24 mouse cellular contexts compared by ENCODE assay signal in the genomic region with DNA sequence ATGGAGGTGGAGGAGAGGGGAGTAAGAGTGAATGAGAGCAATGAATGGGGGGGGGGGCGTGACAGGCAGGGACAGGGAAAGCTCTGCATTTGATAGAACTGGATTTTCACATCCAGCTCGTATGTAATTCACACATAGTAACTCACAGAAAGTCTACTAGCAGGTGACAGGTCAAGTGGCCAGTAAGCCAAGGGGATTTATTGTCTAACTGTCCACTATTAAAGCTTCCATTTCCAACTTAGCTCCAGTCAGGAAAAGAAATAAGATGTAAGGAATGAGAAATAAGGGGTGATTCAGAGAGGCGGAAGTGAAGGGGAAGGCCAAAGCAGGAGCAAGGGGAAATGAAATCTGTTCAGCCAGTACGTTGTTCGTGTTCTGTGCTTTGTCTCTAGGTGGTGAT.
A peak's percentile ranks its signal among the peaks of the same experiment; 100 is the strongest.
DNase-seq lines count a peak whose midpoint lies in the region; ATAC-seq and TF ChIP-seq lines count a peak whose summit lies in the region.
"Had no signal": no experiment of that assay in that cellular context is flagged by ENCODE, and none has a peak within 500 bp of the region (broad histone marks: within the 10 kb centered on the region; RNA-seq: fewer than 3 reads in every experiment).

No protein-coding gene starts in this region.

- 0 out of 2 replicates have a peak, but pooled peaks cover 5% of the 10 kb centered on the region for H3K4me1 ChIP-seq in limb, embryonic 11.5 days (ENCODE audit: control insufficient read depth, insufficient read depth, low read length)
- no peaks in the 10 kb centered on the region for H3K4me1 ChIP-seq in forebrain, postnatal 0 days (ENCODE audit: insufficient read depth)
- H3K4me1 ChIP-seq: embryonic facial prominence, embryonic 13.5 days; embryonic facial prominence, embryonic 15.5 days; forebrain, embryonic 12.5 days had no signal

- H3K9ac ChIP-seq in limb, embryonic 11.5 days (ENCODE audit: low read length) = no peak overlapping the region
- H3K9ac ChIP-seq in forebrain, postnatal 0 days = no peak overlapping the region
- H3K9ac ChIP-seq: embryonic facial prominence, embryonic 13.5 days; embryonic facial prominence, embryonic 15.5 days; forebrain, embryonic 12.5 days had no signal

- TF ChIP-seq CTCF in forebrain, postnatal 0 days (IDR thresholded peaks at IDR 0.05; ENCODE audit: low read depth) = no peak
- no peak for TF ChIP-seq CTCF in gastrocnemius, adult 2 months (IDR thresholded peaks at IDR 0.05)

- H3K4me2 ChIP-seq in limb, embryonic 11.5 days (ENCODE audit: low read depth, severe bottlenecking) = no peak overlapping the region
- no peak overlapping the region for H3K4me2 ChIP-seq in forebrain, postnatal 0 days (ENCODE audit: low read depth)
- H3K4me2 ChIP-seq: embryonic facial prominence, embryonic 13.5 days; embryonic facial prominence, embryonic 15.5 days; forebrain, embryonic 12.5 days had no signal

- no peaks in the 10 kb centered on the region for H3K36me3 ChIP-seq in limb, embryonic 11.5 days (ENCODE audit: control insufficient read depth, insufficient read depth, low read length)
- H3K36me3 ChIP-seq in forebrain, postnatal 0 days (ENCODE audit: insufficient read depth) = no peaks in the 10 kb centered on the region
- H3K36me3 ChIP-seq: embryonic facial prominence, embryonic 13.5 days; embryonic facial prominence, embryonic 15.5 days; forebrain, embryonic 10.5 days; forebrain, embryonic 12.5 days had no signal

- H3K27ac ChIP-seq in limb, embryonic 11.5 days (replicated peaks; ENCODE audit: low read depth, low read length) = no peak overlapping the region; the same call in 1 of the 2 replicates
- no peak overlapping the region for H3K27ac ChIP-seq in forebrain, postnatal 0 days (ENCODE audit: low read depth, low read length)
- no peak overlapping the region for H3K27ac ChIP-seq in gastrocnemius, adult 2 months
- H3K27ac ChIP-seq: embryonic facial prominence, embryonic 13.5 days; embryonic facial prominence, embryonic 15.5 days; forebrain, embryonic 10.5 days; forebrain, embryonic 12.5 days had no signal

- ATAC-seq in limb, embryonic 11.5 days (ENCODE audit: insufficient number of reproducible peaks, low FRiP score, low TSS enrichment, low read depth) = peak; percentile 39; the same call in 1 of the 2 replicates
- no peak for ATAC-seq in forebrain, postnatal 0 days
- ATAC-seq: forebrain, embryonic 14.5 days; forebrain, embryonic 16.5 days had no signal

- no peak overlapping the region for H3K4me3 ChIP-seq in limb, embryonic 11.5 days (ENCODE audit: low read depth, low read length)
- H3K4me3 ChIP-seq in forebrain, postnatal 0 days (ENCODE audit: low read depth, low read length) = no peak overlapping the region
- no peak overlapping the region for H3K4me3 ChIP-seq in gastrocnemius, adult 2 months
- H3K4me3 ChIP-seq: embryonic facial prominence, embryonic 13.5 days; embryonic facial prominence, embryonic 15.5 days; erythroblast, embryonic 14.5 days; forebrain, embryonic 10.5 days; forebrain, embryonic 12.5 days had no signal

- WGBS in limb, embryonic 11.5 days = 33% methylated on average over 5 of the region's 5 CpGs
- 70% methylated on average over 5 of the region's 5 CpGs for WGBS in forebrain, postnatal 0 days

- peak; percentile 13 for DNase-seq in embryo, embryonic 11.5 days (ENCODE audit: low read depth, low spot score)
- no peak for DNase-seq in embryo, embryonic 10 days (ENCODE audit: low spot score)
- DNase-seq in A20 (ENCODE audit: low read depth, low spot score) = peak; percentile 20
- DNase-seq in hindlimb bud, embryonic 11.5 days (ENCODE audit: extremely low spot score, low read depth, low spot score) = peak; percentile 70
- peak; percentile 51 for DNase-seq in limb, embryonic 11.5 days (ENCODE audit: low spot score)
- DNase-seq in left cerebral cortex, adult 8-10 months (ENCODE audit: low spot score in 2 of 2) = no peak
- DNase-seq in forebrain, postnatal 0 days = no peak
- DNase-seq in gastrocnemius, adult 2 months = no peak
- DNase-seq: adrenal gland, adult 2 months; adrenal gland, postnatal 10 days; adrenal gland, postnatal 25 days; cerebellum, adult 11 months; cerebellum, adult 18-20 months; cerebellum, adult 8-10 months; cerebellum, adult 9-11 months; cerebellum, postnatal 14 days; cerebellum, postnatal 36 days had no signal

- no peaks in the 10 kb centered on the region for H3K27me3 ChIP-seq in limb, embryonic 11.5 days (ENCODE audit: control insufficient read depth, insufficient read depth, low read length)
- H3K27me3 ChIP-seq in forebrain, postnatal 0 days (ENCODE audit: insufficient read depth, low read length) = no peaks in the 10 kb centered on the region
- H3K27me3 ChIP-seq: embryonic facial prominence, embryonic 13.5 days; embryonic facial prominence, embryonic 15.5 days; forebrain, embryonic 12.5 days had no signal

- H3K9me3 ChIP-seq in limb, embryonic 11.5 days (ENCODE audit: control insufficient read depth, low read length) = no peaks in the 10 kb centered on the region
- no peaks in the 10 kb centered on the region for H3K9me3 ChIP-seq in forebrain, postnatal 0 days (ENCODE audit: low read length)
- H3K9me3 ChIP-seq: embryonic facial prominence, embryonic 13.5 days; embryonic facial prominence, embryonic 15.5 days; forebrain, embryonic 10.5 days; forebrain, embryonic 12.5 days had no signal

- intact Hi-C loops in gastrocnemius, adult 2 months (cut with DNase I) = no loop called here

Comparison
In these comparisons a context has a peak if more than half of its experiments do, and no peak if none do; other contexts are left out.
1. DNase-seq: peak in embryo, embryonic 11.5 days (single experiment), A20 (single experiment), hindlimb bud, embryonic 11.5 days (single experiment) and limb, embryonic 11.5 days (single experiment); none in embryo, embryonic 10 days (single experiment), left cerebral cortex, adult 8-10 months (0 of 2), forebrain, postnatal 0 days (single experiment) and gastrocnemius, adult 2 months (single experiment).